Mouse (Mus musculus): ENCODE measurements around the gene Prrx2.

Gene Prrx2

DNA sequence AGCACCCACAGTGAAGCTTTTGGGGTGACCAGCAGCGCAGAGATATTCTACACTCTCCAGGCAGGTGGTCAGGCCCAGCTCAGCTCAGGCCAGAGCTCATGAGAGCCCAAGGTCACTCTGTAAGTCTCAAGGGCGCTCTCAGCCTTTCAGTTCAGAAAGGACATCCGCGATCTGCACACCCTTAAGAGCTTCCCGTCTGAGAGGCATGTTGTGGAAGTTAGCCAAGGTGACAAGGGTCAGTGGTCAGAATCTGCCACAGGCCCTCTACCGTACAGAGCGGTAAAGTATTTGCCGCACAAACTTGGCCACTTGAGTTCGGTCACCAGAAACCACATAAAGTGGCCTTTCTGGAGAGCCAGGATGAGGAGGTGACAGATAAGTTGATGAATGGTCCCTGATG, 28.8 kb downstream of the Prrx2 start:
- in situ Hi-C loops (cut with MboI, MseI) = no loop called here

GRCm38 (mm10) chr2:30864968-30865381, 30.2 kb downstream of the Prrx2 start:
- in situ Hi-C loops (cut with MboI, MseI) = no loop called here

- in situ Hi-C loops (cut with MboI, MseI) = no loop called here
Observed at GRCm38 (mm10) chr2:30865426-30865825, 30.7 kb downstream of the Prrx2 start.

GRCm38 (mm10) chr2:30870863-30871262, 36.1 kb downstream of the Prrx2 start:
- in situ Hi-C loops (cut with MboI, MseI) = no loop called here

- in situ Hi-C loops (cut with MboI, MseI) = no loop called here
Observed at GRCm38 (mm10) chr2:30872669-30873068, 37.9 kb downstream of the Prrx2 start.

DNA sequence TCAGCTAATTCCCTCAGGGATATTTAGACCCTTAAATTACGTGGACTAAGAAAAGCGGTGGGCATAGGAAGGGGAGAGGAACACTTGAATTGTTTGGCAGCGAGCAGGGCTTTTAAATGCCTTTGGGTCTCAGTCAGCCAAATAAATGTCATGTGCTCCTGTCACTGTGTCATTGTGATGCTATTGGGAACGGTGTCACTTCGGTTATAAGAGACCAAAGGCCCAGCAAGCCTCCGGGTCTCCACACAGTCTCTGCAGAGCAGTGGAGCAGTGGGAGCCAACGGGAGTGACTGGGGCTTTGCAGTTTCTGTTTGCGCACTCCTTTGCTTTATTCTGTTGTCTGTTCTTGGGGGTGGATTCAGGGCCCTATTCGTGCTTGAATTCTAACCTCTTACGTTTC, 39.7 kb downstream of the Prrx2 start:
- in situ Hi-C loops (cut with MboI, MseI) = no loop called here

DNA sequence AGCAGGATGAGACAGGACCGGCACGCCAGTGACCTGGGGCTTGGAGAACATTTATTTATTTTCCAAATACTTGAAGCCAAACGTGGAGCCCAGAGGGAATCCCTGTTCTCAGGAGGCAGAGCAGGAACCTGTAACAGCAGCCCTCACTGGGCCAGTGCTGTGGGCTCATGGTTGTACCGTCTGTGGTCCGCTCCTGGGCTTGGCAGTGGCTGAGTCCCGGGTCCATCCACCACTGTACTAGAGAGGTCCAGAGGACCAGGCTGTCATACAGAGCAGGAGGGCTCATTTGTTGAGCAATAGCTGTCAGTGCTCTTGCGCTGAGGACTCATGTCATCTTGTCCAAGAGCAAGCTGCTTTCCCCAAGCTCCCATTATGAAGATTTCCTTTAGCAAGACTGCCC, 40.3 kb downstream of the Prrx2 start:
- in situ Hi-C loops (cut with MboI, MseI) = no loop called here

GRCm38 (mm10) chr2:30875621-30876432, 41.1 kb downstream of the Prrx2 start:
- in situ Hi-C loops (cut with MboI, MseI) = no loop called here

DNA sequence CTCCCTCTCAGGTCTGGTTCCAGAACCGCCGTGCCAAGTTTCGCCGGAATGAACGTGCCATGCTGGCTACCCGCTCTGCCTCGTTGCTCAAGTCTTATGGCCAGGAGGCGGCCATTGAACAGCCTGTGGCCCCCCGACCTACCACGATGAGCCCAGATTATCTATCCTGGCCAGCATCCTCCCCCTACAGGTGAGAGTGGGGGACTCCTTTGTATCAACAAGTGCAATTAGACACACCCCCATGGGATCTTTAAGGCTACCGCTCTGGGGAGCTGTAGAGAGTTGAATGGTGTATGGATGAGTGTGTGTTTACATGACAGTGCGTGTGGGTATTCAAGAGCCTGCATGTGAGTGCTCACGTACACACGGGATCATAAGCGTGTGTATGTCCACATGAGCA, 44.7 kb downstream of the Prrx2 start:
- in situ Hi-C loops (cut with MboI, MseI) = no loop called here

DNA sequence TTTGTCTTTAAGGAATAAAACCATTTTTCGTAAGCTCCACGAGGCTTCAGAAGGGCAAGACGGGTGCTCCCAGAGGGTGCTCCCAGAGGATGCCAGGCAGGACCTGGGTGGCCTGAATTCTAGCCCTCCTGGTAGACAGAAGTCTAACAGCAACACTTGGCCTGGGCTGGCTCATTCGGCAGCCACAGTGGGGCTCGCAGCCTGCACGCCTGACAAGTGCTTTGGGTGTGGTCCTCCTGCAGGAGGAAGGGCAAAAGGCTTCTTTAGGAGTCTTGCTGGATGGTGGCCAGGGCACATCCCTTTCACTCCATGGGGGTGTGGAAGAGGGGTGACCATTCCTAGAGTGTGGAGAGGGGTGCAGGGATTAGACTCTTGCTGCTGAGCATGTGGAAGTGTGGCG, 46.4 kb downstream of the Prrx2 start:
- in situ Hi-C loops (cut with MboI, MseI) = no loop called here

GRCm38 (mm10) chr2:30884852-30885373, 50.1 kb downstream of the Prrx2 start:
- in situ Hi-C loops (cut with MboI, MseI) = no loop called here

GRCm38 (mm10) chr2:30885453-30886163, 50.8 kb downstream of the Prrx2 start:
- in situ Hi-C loops (cut with MboI, MseI) = no loop called here

DNA sequence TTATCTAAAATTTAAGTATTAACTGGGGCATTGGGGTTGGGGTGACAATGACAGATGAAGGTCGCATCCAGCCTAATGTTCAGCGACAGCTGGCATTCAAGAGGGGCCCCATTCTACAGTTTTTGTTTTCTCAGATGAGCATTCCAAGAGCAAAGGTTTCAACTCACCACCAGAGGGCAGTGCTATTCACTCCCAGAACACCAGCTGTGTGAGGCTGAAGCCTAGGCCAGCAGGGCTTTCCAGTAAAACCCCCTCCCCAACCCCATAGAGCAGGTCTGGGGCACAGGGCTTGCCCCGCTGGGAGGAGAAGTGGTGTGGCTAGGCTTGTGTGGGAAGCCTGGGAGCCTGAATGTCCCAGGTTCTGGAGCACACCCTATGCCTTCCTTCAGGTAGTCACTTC, 56.2 kb downstream of the Prrx2 start:
- in situ Hi-C loops (cut with MboI, MseI) = no loop called here

GRCm38 (mm10) chr2:30893399-30893798, 58.6 kb downstream of the Prrx2 start:
- in situ Hi-C loops (cut with MboI, MseI) = no loop called here

GRCm38 (mm10) chr2:30893946-30894345, 59.2 kb downstream of the Prrx2 start:
- in situ Hi-C loops (cut with MboI, MseI) = no loop called here

- in situ Hi-C loops (cut with MboI, MseI) = no loop called here
Observed at GRCm38 (mm10) chr2:30897291-30897690, 62.5 kb downstream of the Prrx2 start.

DNA sequence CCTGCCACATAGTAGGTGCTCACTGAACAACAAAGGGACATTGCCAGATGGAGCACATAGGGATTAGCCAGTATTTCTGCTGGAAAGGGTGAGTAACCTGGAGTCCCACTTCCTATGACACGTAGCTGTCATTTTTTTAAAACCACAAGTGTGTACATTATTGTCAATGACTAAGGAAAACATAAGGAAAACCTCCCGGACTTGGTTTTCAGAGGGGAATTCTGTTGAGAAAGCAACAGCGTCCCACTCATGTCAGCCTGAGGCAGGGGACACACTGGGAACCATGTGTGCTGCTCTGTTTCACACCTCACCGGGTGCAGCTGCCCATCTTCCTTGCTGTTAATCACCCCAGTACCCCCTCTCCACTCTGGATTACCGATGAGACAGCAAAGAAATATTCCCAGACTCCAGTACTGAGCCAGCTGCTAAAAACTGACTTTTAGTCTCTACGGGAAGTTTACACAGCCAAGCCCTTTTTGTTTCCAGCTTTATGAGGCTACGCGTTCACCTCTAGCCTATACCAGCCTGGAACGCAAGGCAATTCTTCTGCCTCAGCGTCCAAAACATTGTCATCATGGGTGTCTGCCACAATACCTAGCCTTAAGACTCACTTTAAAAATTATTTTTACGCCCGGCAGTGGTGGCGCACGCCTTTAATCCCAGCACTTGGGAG, 64.8 kb downstream of the Prrx2 start:
- in situ Hi-C loops (cut with MboI, MseI) = no loop called here

DNA sequence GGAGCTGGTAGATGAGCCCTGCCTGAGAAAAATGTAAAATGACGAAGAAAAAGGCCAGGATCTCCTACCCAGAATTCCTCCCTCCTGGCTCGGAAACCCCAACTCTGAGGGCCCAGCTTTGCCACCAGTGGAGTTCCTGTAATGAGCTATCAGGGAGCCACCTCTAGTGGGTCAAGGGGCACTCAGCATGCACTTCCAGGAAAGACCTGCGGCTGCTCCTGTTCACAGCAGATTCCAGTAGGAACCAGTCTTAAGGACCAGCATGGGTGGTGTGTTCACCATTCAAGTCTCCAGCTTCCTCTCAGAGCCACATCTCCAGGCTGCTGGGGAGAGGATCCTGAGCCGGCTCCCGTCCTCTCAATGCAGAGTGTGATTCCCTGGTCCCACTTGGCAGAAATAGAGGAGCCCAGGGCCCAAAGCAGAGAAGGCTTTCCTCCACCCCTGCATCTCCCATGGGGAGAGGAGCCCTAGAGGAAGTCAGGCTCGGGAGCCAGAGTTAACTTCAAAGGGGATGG, 66.9 kb downstream of the Prrx2 start:
- in situ Hi-C loops (cut with MboI, MseI) = no loop called here

DNA sequence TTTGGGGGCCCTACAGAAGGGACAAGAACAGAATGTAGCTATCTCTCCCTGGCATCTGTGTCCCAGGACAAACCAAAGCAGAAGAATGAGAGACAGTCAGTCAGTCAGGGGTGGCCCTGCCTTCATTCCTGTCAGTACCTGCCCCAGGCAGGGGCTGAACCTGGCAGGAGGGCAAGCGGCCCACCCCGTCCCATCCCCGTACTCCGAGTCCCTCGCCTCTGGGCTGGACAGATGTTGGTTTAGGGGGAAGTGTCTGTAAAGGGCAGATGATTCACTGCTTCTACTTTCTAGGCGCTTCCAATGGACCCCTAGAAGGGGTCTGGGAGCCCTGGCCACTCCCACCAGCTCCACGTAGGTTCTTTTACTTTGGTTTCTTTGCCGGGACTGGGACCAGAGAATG, 67.5 kb downstream of the Prrx2 start:
- in situ Hi-C loops (cut with MboI, MseI) = no loop called here

DNA sequence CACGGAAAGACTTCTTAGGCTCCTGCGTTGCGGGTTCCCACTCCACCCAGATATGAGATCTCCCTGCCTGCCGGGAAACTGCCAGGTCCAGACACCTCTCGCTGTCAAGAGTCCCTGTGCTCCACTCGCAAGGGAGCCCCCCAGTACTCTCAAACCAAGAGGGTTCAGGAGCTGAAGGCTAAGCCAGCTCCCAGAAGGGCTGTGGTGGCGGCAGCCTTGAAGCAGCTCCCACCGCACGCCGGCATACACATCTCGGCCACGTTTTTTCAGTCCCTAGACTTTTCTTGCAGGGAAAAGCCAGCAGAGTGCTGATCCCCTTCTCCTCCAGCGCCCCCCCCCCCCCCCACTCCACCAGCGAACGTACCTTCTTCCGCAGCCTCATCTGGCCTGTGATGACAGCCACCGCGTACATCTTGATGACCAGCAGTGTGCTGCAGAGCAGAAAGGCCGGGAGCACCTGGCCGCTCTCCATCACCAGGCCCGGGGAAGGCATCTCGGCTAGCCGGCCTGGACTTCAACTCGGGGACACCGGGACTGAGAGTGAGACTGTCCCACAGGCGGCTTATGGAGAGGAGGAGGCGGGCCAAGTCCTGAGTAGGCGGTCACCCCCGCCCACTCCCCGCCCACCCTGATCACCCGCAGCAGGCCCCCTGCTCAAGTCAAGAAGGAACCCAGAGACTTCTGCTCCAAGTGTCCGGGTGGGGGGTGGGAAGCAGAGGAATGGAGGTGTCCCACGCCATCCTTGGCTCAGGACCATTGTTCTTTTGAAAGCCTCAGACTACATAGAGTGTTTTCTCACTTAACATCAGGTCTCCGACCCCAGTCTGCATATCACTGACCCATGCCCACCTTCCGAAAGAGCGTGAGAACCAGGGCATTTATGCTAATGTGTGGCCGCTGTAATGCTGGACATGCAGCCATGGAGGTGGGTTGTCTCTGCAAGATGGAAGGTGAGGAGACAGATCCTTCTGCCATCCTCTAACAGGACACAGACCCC, 68.3 kb downstream of the Prrx2 start:
- in situ Hi-C loops (cut with MboI, MseI) = no loop called here

- in situ Hi-C loops (cut with MboI, MseI) = no loop called here
Observed at GRCm38 (mm10) chr2:30904231-30904630, 69.5 kb downstream of the Prrx2 start.
